Mouse (Mus musculus): ENCODE results near the gene Mapk8ip2.

Mapk8ip2 gene

GRCm38 (mm10) chr15:89477806-89478205 is 24.1 kb downstream of the Mapk8ip2 start:
- no peak for ATAC-seq (ENCODE audit: insufficient number of reproducible peaks, low FRiP score, low TSS enrichment)

GRCm38 (mm10) chr15:89478622-89479021 is 24.9 kb downstream of the Mapk8ip2 start:
- no peak for ATAC-seq (ENCODE audit: insufficient number of reproducible peaks, low FRiP score, low TSS enrichment)

GRCm38 (mm10) chr15:89480584-89480983 is 26.9 kb downstream of the Mapk8ip2 start:
- peak; percentile 51; the same call in 1 of the 2 replicates for ATAC-seq (ENCODE audit: insufficient number of reproducible peaks, low FRiP score, low TSS enrichment)

DNA sequence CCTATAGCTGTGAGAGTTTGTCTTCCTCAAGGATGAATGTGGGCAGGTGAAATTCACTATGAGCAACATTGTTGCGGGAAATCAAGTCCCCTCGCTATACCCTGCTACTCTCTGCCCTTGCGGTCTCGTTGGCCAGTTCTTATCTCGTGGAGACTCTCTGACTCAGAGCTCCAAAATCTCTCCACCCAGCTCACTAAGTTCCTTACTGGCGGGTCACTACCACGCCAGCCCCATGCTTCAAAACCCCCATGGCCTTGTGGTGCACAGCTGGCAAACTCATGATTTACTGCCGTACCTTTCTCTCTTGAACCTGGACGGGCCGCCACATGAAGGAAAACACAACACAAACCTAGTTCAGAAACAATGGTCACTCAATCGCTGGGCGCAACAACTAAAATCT is 34.5 kb downstream of the Mapk8ip2 start:
- ATAC-seq (ENCODE audit: insufficient number of reproducible peaks, low FRiP score, low TSS enrichment): no peak

DNA sequence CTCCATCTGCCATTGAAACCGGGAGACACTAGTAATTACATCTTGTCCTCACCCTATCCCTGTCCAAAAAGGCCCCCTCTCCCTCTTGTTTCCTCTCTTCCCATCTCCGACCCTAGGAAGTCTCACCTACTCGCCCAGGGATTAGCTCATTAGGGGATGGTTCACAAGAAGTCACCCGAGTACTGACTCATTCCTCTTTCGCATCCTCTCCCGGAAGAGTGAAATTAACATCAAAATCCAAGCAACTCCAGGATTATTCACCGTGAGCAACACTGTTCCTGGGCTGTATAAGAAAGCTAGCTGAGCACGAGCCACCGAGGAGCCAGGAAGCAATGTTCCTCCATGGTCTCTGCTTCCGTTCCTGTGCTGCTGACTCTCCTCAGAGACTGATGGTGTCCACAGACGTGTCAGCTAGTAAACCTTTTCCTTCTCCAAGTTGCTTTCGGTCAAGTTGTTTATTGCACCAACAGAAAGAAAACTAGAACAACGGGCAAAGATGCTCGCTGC is 35.0 kb downstream of the Mapk8ip2 start:
- no peak for ATAC-seq (ENCODE audit: insufficient number of reproducible peaks, low FRiP score, low TSS enrichment)

- no peak for ATAC-seq (ENCODE audit: insufficient number of reproducible peaks, low FRiP score, low TSS enrichment)
Observed at GRCm38 (mm10) chr15:89494970-89495369, 41.3 kb downstream of the Mapk8ip2 start.

GRCm38 (mm10) chr15:89496131-89496530 is 42.4 kb downstream of the Mapk8ip2 start:
- no peak for ATAC-seq (ENCODE audit: insufficient number of reproducible peaks, low FRiP score, low TSS enrichment)

DNA sequence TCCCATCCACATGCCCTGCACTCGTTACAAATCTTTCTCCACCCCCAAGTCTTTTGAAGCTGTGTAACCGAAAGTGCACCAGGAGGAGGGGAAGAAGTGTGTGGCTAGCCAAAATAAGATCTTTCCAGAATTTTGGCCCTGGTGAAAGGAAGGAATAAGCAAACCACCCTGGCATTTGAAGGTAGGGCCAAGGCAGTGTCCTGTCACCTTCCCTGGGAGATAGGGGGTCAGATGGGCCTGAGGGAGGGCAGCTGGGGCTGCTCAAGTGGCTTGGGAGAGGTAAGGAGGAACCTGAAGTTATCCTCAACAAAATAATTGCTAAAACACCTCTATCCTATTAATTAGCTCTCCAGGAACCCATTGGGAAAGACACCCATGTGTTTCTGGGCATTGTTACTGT is 43.1 kb downstream of the Mapk8ip2 start:
- ATAC-seq (ENCODE audit: insufficient number of reproducible peaks, low FRiP score, low TSS enrichment): no peak

GRCm38 (mm10) chr15:89497391-89498048 is 43.8 kb downstream of the Mapk8ip2 start:
- no peak for ATAC-seq (ENCODE audit: insufficient number of reproducible peaks, low FRiP score, low TSS enrichment)

GRCm38 (mm10) chr15:89498049-89498960 is 44.6 kb downstream of the Mapk8ip2 start:
- ATAC-seq (ENCODE audit: insufficient number of reproducible peaks, low FRiP score, low TSS enrichment): peak; percentile 26; the same call in 1 of the 2 replicates

- no peak for ATAC-seq (ENCODE audit: insufficient number of reproducible peaks, low FRiP score, low TSS enrichment)
Observed at GRCm38 (mm10) chr15:89498961-89499688, 45.4 kb downstream of the Mapk8ip2 start, which contains the start of gene Shank3. Shank3 (plus strand) TSS chr15:89499623.

- peak; percentile 22; the same call in 1 of the 2 replicates for ATAC-seq (ENCODE audit: insufficient number of reproducible peaks, low FRiP score, low TSS enrichment)
Observed at GRCm38 (mm10) chr15:89499784-89500220, 46.1 kb downstream of the Mapk8ip2 start.

GRCm38 (mm10) chr15:89500221-89500791 is 46.6 kb downstream of the Mapk8ip2 start:
- ATAC-seq (ENCODE audit: insufficient number of reproducible peaks, low FRiP score, low TSS enrichment): peak; percentile 18; the same call in 1 of the 2 replicates

GRCm38 (mm10) chr15:89501321-89501720 is 47.6 kb downstream of the Mapk8ip2 start:
- ATAC-seq (ENCODE audit: insufficient number of reproducible peaks, low FRiP score, low TSS enrichment): no peak

GRCm38 (mm10) chr15:89504838-89505237 is 51.1 kb downstream of the Mapk8ip2 start:
- no peak for ATAC-seq (ENCODE audit: insufficient number of reproducible peaks, low FRiP score, low TSS enrichment)

DNA sequence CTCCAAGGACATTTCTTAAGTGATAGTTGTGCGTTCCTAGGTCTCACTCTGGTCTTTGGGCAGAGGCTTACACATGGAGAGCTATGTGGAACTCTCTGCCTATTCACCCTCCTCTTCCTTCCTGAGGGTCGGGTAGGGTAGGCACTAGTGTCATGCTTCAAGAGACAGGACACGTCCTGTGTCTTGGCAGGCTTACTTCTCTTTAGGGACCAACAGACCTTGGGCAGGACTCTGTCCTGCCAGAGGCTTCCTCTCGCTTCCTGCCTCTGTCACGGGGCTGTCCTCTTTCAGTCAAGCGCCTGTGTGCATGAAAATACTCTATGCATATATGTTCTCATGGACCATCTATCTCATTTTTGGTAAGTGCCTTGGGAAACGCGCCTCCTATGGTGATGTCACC is 54.0 kb downstream of the Mapk8ip2 start:
- ATAC-seq (ENCODE audit: insufficient number of reproducible peaks, low FRiP score, low TSS enrichment): no peak

GRCm38 (mm10) chr15:89512679-89513078 is 59.0 kb downstream of the Mapk8ip2 start:
- ATAC-seq (ENCODE audit: insufficient number of reproducible peaks, low FRiP score, low TSS enrichment): no peak
